Mouse (Mus musculus): ENCODE measurements around the gene Cidec. TPM values are rescaled to one million over a fixed set of nuclear protein-coding genes. Genes with fewer than 3 reads are reported as not detected.

Cidec gene
- polyA plus RNA-seq, 1 experiment = not detected

DNA sequence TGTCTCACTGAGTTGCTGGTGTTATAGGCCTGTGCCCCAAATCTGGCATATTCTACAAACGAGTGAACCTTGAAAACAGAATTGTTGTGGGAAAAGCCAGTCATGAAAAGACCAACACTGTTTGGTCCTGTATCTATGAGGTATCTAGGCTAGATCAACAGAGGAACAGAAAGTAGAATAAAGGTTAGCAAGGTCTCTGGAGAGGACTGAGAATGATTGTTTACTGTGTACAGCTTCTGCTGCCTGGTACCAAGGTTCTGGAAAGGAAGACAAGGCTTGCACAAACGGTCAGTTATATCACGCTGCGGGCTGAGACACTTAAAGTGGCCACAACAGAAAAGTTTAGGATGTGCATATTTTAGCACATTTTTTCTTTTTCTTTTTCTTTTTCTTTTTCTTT lies 8.9 kb downstream of the Cidec start:
- no peaks in the 10 kb centered on the region for H3K36me3 ChIP-seq (ENCODE audit: control insufficient read depth)
- no peaks in the 10 kb centered on the region for H3K4me1 ChIP-seq (ENCODE audit: control insufficient read depth)
- peaks cover 3% of the 10 kb centered on the region for H3K9me3 ChIP-seq (ENCODE audit: control insufficient read depth, low read length)
- TF ChIP-seq GATA1 (IDR thresholded peaks at IDR 0.05; ENCODE audit: low read length) = no peak
- TF ChIP-seq TAL1 (IDR thresholded peaks at IDR 0.05; ENCODE audit: low read length) = no peak
- no peak overlapping the region for H3K4me3 ChIP-seq (replicated peaks)
- peaks cover 3% of the 10 kb centered on the region; the same call in 1 of the 2 replicates for H3K27me3 ChIP-seq (ENCODE audit: control insufficient read depth)

DNA sequence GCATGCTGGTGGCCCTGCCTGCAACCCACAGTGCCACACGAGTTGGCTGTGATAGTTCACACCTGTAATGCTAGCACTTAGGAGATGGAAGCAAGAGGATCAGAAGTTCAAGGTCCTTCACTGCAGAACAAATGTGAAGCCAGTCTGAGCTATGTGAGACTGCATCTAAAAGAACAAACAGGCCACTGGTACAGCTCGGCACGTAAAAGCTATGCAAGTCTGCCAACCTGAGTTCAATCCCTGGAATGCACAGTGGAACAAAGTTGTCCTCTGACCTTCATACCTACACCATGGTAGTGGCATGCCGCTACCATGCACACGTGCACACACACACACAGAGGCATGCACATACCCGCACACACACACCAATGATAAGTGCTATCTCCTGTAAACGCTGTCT lies 11.4 kb downstream of the Cidec start:
- no peak for TF ChIP-seq TAL1 (IDR thresholded peaks at IDR 0.05; ENCODE audit: low read length)
- TF ChIP-seq GATA1 (IDR thresholded peaks at IDR 0.05; ENCODE audit: low read length) = no peak
- Histone ChIP-seq H3K4me3 (replicated peaks) (no peak overlapping the region), H3K4me1 (ENCODE audit: control insufficient read depth) (peaks cover 15% of the 10 kb centered on the region)

DNA sequence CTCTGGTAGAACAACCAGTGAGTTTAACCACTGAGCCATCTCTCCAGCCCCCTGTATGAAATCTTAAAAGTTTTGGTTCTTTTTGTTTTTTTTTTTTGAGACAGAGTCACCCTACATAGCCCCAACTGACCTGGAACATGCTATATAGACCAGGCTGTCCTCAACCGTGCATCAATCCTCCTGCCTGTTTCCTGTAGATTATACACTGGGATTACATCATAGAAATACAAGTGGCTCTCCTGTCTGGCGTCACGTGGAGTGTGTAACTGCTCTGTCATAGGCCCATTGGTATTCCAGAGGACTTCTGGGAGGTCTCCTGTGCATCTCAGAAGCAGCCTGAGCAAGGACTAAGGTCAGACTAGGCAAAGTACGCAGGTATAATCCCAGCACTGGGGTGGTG lies 12.6 kb downstream of the Cidec start:
- Histone ChIP-seq H3K4me1 (ENCODE audit: control insufficient read depth) (peaks cover 23% of the 10 kb centered on the region), H3K36me3 (ENCODE audit: control insufficient read depth) (no peaks in the 10 kb centered on the region), H3K9me3 (ENCODE audit: control insufficient read depth, low read length) (peaks cover 3% of the 10 kb centered on the region), H3K27me3 (ENCODE audit: control insufficient read depth) (peaks cover 3% of the 10 kb centered on the region; the same call in 1 of the 2 replicates), H3K4me3 (replicated peaks) (no peak overlapping the region)
- TF ChIP-seq TAL1 (IDR thresholded peaks at IDR 0.05; ENCODE audit: low read length) = no peak
- TF ChIP-seq GATA1 (IDR thresholded peaks at IDR 0.05; ENCODE audit: low read length) = no peak

More for the DNA sequence above, 11.4 kb downstream of the Cidec start:
- Histone ChIP-seq H3K9me3 (ENCODE audit: control insufficient read depth, low read length) (peaks cover 3% of the 10 kb centered on the region), H3K36me3 (ENCODE audit: control insufficient read depth) (no peaks in the 10 kb centered on the region), H3K27me3 (ENCODE audit: control insufficient read depth) (peaks cover 3% of the 10 kb centered on the region; the same call in 1 of the 2 replicates)

DNA sequence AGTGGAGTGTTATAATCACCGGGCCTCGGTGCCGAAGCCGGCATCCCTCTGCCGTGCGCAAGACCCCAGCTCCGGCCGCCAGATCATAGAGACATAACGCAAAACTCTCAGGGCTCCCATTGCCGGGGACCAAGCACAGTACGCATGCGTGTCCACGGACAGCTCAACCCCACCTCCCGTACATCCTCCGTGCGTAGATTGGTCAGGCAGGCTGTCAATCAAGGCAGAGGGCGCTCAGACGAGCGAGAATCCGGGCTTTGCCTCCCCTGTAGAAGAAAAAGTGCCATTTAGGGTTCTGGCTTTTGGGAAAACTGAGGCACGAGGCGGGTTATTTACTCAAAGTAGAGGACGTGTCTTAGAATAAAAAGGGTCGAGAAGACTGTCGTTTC lies 16.4 kb downstream of the Cidec start, which contains the start of gene Rpusd3:
TSS of gene Rpusd3 (minus strand) at position 142 of the 389 bp plus-strand sequence.
- H3K27me3 ChIP-seq (ENCODE audit: control insufficient read depth) = no peaks in the 10 kb centered on the region
- TF ChIP-seq TAL1 (IDR thresholded peaks at IDR 0.05; ENCODE audit: low read length) (no peak), GATA1 (IDR thresholded peaks at IDR 0.05; ENCODE audit: low read length) (no peak)
- H3K4me3 ChIP-seq (replicated peaks) = peak within 1 kb of the TSS; percentile 74
- peaks cover 22% of the 10 kb centered on the region for H3K36me3 ChIP-seq (ENCODE audit: control insufficient read depth)
- H3K9me3 ChIP-seq (ENCODE audit: control insufficient read depth, low read length) = no peaks in the 10 kb centered on the region
- H3K4me1 ChIP-seq (ENCODE audit: control insufficient read depth) = peaks cover 32% of the 10 kb centered on the region

DNA sequence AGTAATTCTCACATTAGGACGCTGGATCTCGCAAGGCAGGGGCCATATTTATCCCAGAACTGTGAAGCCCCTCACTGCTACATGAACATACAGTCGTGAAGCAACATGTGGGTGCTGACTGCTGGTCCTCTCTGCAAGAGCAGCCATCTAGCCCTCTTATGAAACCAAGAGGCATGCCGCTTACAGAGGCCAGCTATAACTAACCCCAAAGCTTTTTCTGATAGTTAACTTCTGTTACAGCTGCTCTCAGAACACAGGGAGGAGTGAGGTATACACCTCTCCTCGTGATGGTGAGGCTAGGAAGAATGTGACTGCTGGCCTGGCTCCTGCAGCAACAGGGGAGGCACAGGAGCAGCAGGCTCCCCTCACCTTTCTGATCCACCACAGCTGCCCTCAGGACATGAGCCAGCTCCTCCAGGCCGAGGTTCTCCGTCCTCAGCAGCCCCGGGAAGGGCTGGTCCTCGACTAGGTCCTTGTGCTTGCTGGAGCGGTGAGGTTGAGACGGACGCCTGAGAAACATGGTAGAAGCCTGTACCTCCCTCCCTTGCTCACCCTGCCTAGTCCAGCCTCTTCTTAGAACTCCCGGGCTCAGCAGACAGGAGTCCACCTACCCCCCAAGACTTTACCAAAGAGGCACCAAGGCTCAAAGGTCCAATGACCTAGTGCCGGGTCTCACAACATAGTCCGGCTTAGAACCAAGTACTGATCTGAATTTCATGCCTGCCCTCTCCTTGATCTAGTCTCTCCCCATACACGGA lies 16.9 kb downstream of the Cidec start:
- H3K9me3 ChIP-seq (ENCODE audit: control insufficient read depth, low read length) = no peaks in the 10 kb centered on the region
- TF ChIP-seq GATA1 (IDR thresholded peaks at IDR 0.05; ENCODE audit: low read length) (no peak), TAL1 (IDR thresholded peaks at IDR 0.05; ENCODE audit: low read length) (no peak)
- peaks cover 22% of the 10 kb centered on the region for H3K36me3 ChIP-seq (ENCODE audit: control insufficient read depth)
- peak overlapping the region; percentile 74 for H3K4me3 ChIP-seq (replicated peaks)
- H3K4me1 ChIP-seq (ENCODE audit: control insufficient read depth) = peaks cover 32% of the 10 kb centered on the region
- no peaks in the 10 kb centered on the region for H3K27me3 ChIP-seq (ENCODE audit: control insufficient read depth)

DNA sequence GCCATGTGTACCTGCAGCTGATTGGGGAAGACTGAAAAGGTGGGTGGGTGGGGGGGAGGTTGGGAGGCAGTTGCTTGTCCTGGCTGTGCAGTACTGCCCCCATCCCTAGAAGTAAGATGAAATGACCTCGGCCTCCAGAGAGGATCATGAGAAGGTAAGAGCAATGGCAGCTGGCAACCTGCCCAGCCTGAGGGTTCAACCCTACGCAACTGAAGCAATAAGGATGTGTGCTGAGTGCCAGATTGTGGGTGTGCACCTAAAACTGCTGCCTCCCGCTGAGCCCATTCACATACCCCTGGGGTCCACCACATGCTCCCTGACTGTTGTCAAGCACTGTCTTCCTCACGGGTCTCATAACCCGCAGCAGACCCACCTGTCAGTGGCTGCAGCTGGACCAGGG lies 19.1 kb downstream of the Cidec start:
- TF ChIP-seq TAL1 (IDR thresholded peaks at IDR 0.05; ENCODE audit: low read length) (no peak), GATA1 (IDR thresholded peaks at IDR 0.05; ENCODE audit: low read length) (no peak)
- Histone ChIP-seq H3K36me3 (ENCODE audit: control insufficient read depth) (peaks cover 25% of the 10 kb centered on the region), H3K4me1 (ENCODE audit: control insufficient read depth) (peaks cover 31% of the 10 kb centered on the region), H3K9me3 (ENCODE audit: control insufficient read depth, low read length) (no peaks in the 10 kb centered on the region), H3K4me3 (replicated peaks) (no peak overlapping the region), H3K27me3 (ENCODE audit: control insufficient read depth) (no peaks in the 10 kb centered on the region)

DNA sequence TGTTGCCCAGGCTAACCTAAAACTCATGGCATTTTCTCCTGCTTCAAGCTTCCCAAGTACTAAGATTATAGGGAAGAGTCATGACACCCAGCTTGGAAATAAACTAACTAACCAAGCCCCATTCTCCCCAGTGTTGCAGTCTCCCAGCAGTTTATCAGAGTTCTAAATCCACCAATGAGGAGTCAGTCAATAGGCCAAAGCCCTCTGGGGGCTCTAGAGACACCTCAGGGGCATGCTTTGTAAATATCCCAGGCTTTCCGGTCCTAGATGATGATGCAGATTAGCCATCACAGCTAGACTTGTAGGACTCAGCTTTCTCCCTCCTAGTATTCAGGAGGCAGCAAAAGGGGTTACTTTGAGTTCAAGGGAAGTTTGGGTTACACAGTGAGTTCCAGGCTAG lies 25.6 kb downstream of the Cidec start:
- no peak overlapping the region for H3K4me3 ChIP-seq (replicated peaks)
- H3K9me3 ChIP-seq (ENCODE audit: control insufficient read depth, low read length) = no peaks in the 10 kb centered on the region
- no peaks in the 10 kb centered on the region for H3K27me3 ChIP-seq (ENCODE audit: control insufficient read depth)
- H3K36me3 ChIP-seq (ENCODE audit: control insufficient read depth) = peaks cover 10% of the 10 kb centered on the region
- no peaks in the 10 kb centered on the region for H3K4me1 ChIP-seq (ENCODE audit: control insufficient read depth)
- TF ChIP-seq TAL1 (IDR thresholded peaks at IDR 0.05; ENCODE audit: low read length) = no peak
- TF ChIP-seq GATA1 (IDR thresholded peaks at IDR 0.05; ENCODE audit: low read length) = no peak

DNA sequence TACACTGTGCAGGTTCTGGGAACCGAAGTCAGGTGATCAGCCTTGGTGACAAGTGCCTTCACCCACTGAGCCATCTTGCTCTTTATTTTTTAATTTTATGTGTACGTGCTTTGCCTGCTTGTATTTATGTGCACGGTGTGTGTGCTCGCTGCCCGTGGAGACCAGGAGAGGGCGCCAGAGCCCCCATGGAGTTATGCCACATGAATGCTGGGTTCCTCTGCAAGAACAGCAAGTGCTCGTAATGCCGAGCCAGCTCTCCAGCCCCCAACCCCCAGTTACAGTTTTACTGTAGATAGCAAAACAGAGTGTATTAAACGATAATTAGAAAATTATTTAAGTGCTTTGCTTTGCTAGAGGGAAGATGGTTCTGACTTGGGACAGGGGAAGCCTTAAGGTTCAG lies 28.9 kb downstream of the Cidec start:
- no peaks in the 10 kb centered on the region for H3K4me1 ChIP-seq (ENCODE audit: control insufficient read depth)
- no peak overlapping the region for H3K4me3 ChIP-seq (replicated peaks)
- H3K27me3 ChIP-seq (ENCODE audit: control insufficient read depth) = no peaks in the 10 kb centered on the region
- peaks cover 3% of the 10 kb centered on the region for H3K36me3 ChIP-seq (ENCODE audit: control insufficient read depth)
- TF ChIP-seq TAL1 (IDR thresholded peaks at IDR 0.05; ENCODE audit: low read length) (no peak), GATA1 (IDR thresholded peaks at IDR 0.05; ENCODE audit: low read length) (no peak)
- no peaks in the 10 kb centered on the region for H3K9me3 ChIP-seq (ENCODE audit: control insufficient read depth, low read length)

DNA sequence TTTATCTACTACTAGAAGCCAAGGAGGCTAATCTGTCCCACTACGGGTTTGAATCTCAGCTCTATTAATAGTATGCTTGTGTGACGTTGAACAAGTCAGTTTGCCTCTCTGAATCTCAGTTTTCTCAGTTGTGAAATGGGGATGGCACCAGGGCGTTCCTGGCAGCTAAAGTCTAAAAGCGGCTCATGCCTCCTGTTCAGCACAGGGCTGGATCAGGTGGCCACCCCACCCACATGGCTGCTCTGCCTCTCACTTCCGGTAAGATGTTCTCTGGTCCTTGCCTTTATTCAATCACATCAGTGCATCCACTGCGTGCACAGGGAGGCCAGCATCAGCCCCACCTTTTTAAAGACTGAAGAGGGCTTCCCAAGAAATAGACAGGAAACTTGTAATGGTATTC lies 30.1 kb downstream of the Cidec start:
- no peaks in the 10 kb centered on the region for H3K9me3 ChIP-seq (ENCODE audit: control insufficient read depth, low read length)
- H3K27me3 ChIP-seq (ENCODE audit: control insufficient read depth) = no peaks in the 10 kb centered on the region
- no peak for TF ChIP-seq GATA1 (IDR thresholded peaks at IDR 0.05; ENCODE audit: low read length)
- H3K4me3 ChIP-seq (replicated peaks) = no peak overlapping the region
- H3K4me1 ChIP-seq (ENCODE audit: control insufficient read depth) = no peaks in the 10 kb centered on the region
- peaks cover 3% of the 10 kb centered on the region for H3K36me3 ChIP-seq (ENCODE audit: control insufficient read depth)

Measured in erythroblast, embryonic 14.5 days (primary cell).